Mouse (Mus musculus): ENCODE data around the gene Zbtb8b. TPM values are rescaled to one million over a fixed set of nuclear protein-coding genes. Genes with fewer than 3 reads are reported as not detected.

Gene Zbtb8b
- total and polyA plus RNA-seq, 2 experiments from 2014 or later, result 14.3 to 14.5 TPM

GRCm38 (mm10) chr4:129456126-129456525 is 15.5 kb upstream of the Zbtb8b start:
- ATAC-seq (ENCODE audit: low FRiP score) (no peak), DNase-seq (ENCODE audit: low spot score) (no peak)
- H3K4me1 ChIP-seq (ENCODE audit: insufficient read depth, low read length), result no peaks in the 10 kb centered on the region
- no peak overlapping the region for H3K9ac ChIP-seq (replicated peaks; ENCODE audit: low read length, poor library complexity, severe bottlenecking)
- H3K9me3 ChIP-seq (ENCODE audit: low read length), result no peaks in the 10 kb centered on the region
- no peaks in the 10 kb centered on the region for H3K36me3 ChIP-seq (ENCODE audit: insufficient read depth, low read length)
- no peak overlapping the region for H3K4me3 ChIP-seq (ENCODE audit: low read depth, low read length)
- no peak overlapping the region for H3K27ac ChIP-seq (ENCODE audit: low read depth, low read length)
- 43% methylated on average over 5 of the region's 5 CpGs for WGBS
- no peak overlapping the region for H3K4me2 ChIP-seq (ENCODE audit: low read depth, low read length, poor library complexity, severe bottlenecking)
- no peak for TF ChIP-seq CTCF (IDR thresholded peaks at IDR 0.05)
- H3K27me3 ChIP-seq (ENCODE audit: insufficient read depth, low read length), result no peaks in the 10 kb centered on the region

- Histone ChIP-seq H3K9ac (replicated peaks; ENCODE audit: low read length, poor library complexity, severe bottlenecking) (0 out of 2 replicates have a peak overlapping the region, but pooled peaks have one; percentile 13), H3K36me3 (ENCODE audit: insufficient read depth, low read length) (no peaks in the 10 kb centered on the region), H3K27ac (ENCODE audit: low read depth, low read length) (no peak overlapping the region), H3K27me3 (ENCODE audit: insufficient read depth, low read length) (no peaks in the 10 kb centered on the region), H3K9me3 (ENCODE audit: low read length) (no peaks in the 10 kb centered on the region), H3K4me1 (ENCODE audit: insufficient read depth, low read length) (no peaks in the 10 kb centered on the region), H3K4me2 (ENCODE audit: low read depth, low read length, poor library complexity, severe bottlenecking) (no peak overlapping the region), H3K4me3 (ENCODE audit: low read depth, low read length) (no peak overlapping the region)
- peak; percentile 99 for TF ChIP-seq CTCF (IDR thresholded peaks at IDR 0.05)
- DNase-seq (ENCODE audit: low spot score), result peak; percentile 95
- peak; percentile 81 for ATAC-seq (ENCODE audit: low FRiP score)
- WGBS, result 0% methylated on average over 5 of the region's 5 CpGs
Observed at GRCm38 (mm10) chr4:129455265-129455664, 14.6 kb upstream of the Zbtb8b start.

- 88% methylated on average over 15 of the region's 15 CpGs for WGBS
- no peak for TF ChIP-seq CTCF (IDR thresholded peaks at IDR 0.05)
- ATAC-seq (ENCODE audit: low FRiP score), result no peak
Observed at GRCm38 (mm10) chr4:129451471-129452169, 11.0 kb upstream of the Zbtb8b start.

GRCm38 (mm10) chr4:129450851-129451250 is 10.2 kb upstream of the Zbtb8b start:
- ATAC-seq (ENCODE audit: low FRiP score), result no peak
- no peak overlapping the region for H3K4me2 ChIP-seq (ENCODE audit: low read depth, low read length, poor library complexity, severe bottlenecking)
- 70% methylated on average over 2 of the region's 2 CpGs for WGBS
- no peaks in the 10 kb centered on the region for H3K4me1 ChIP-seq (ENCODE audit: insufficient read depth, low read length)
- 0 out of 2 replicates have a peak, but pooled peaks have one; percentile 20 for TF ChIP-seq CTCF (IDR thresholded peaks at IDR 0.05)
- H3K9ac ChIP-seq (replicated peaks; ENCODE audit: low read length, poor library complexity, severe bottlenecking), result no peak overlapping the region
- no peaks in the 10 kb centered on the region for H3K27me3 ChIP-seq (ENCODE audit: insufficient read depth, low read length)
- no peak for DNase-seq (ENCODE audit: low spot score)
- no peak overlapping the region for H3K4me3 ChIP-seq (ENCODE audit: low read depth, low read length)
- H3K27ac ChIP-seq (ENCODE audit: low read depth, low read length), result no peak overlapping the region
- no peaks in the 10 kb centered on the region for H3K9me3 ChIP-seq (ENCODE audit: low read length)
- H3K36me3 ChIP-seq (ENCODE audit: insufficient read depth, low read length), result no peaks in the 10 kb centered on the region

More at GRCm38 (mm10) chr4:129451471-129452169, 11.0 kb upstream of the Zbtb8b start:
- H3K9ac ChIP-seq (replicated peaks; ENCODE audit: low read length, poor library complexity, severe bottlenecking), result no peak overlapping the region
- H3K9me3 ChIP-seq (ENCODE audit: low read length), result no peaks in the 10 kb centered on the region
- no peaks in the 10 kb centered on the region for H3K4me1 ChIP-seq (ENCODE audit: insufficient read depth, low read length)
- H3K36me3 ChIP-seq (ENCODE audit: insufficient read depth, low read length), result no peaks in the 10 kb centered on the region
- no peak overlapping the region for H3K4me2 ChIP-seq (ENCODE audit: low read depth, low read length, poor library complexity, severe bottlenecking)
- no peak for DNase-seq (ENCODE audit: low spot score)
- no peak overlapping the region for H3K4me3 ChIP-seq (ENCODE audit: low read depth, low read length)
- no peak overlapping the region for H3K27ac ChIP-seq (ENCODE audit: low read depth, low read length)
- no peaks in the 10 kb centered on the region for H3K27me3 ChIP-seq (ENCODE audit: insufficient read depth, low read length)

GRCm38 (mm10) chr4:129448713-129449112 is 8.1 kb upstream of the Zbtb8b start:
- Histone ChIP-seq H3K4me2 (ENCODE audit: low read depth, low read length, poor library complexity, severe bottlenecking) (no peak overlapping the region), H3K4me1 (ENCODE audit: insufficient read depth, low read length) (no peaks in the 10 kb centered on the region), H3K27me3 (ENCODE audit: insufficient read depth, low read length) (no peaks in the 10 kb centered on the region), H3K9ac (replicated peaks; ENCODE audit: low read length, poor library complexity, severe bottlenecking) (no peak overlapping the region), H3K9me3 (ENCODE audit: low read length) (no peaks in the 10 kb centered on the region), H3K4me3 (ENCODE audit: low read depth, low read length) (no peak overlapping the region), H3K27ac (ENCODE audit: low read depth, low read length) (no peak overlapping the region), H3K36me3 (ENCODE audit: insufficient read depth, low read length) (no peaks in the 10 kb centered on the region)
- 86% methylated on average over 6 of the region's 6 CpGs for WGBS
- DNase-seq (ENCODE audit: low spot score), result no peak
- no peak for TF ChIP-seq CTCF (IDR thresholded peaks at IDR 0.05)
- ATAC-seq (ENCODE audit: low FRiP score), result no peak

GRCm38 (mm10) chr4:129447778-129448563 is 7.3 kb upstream of the Zbtb8b start:
- Histone ChIP-seq H3K4me3 (ENCODE audit: low read depth, low read length) (no peak overlapping the region), H3K27me3 (ENCODE audit: insufficient read depth, low read length) (no peaks in the 10 kb centered on the region), H3K4me2 (ENCODE audit: low read depth, low read length, poor library complexity, severe bottlenecking) (no peak overlapping the region), H3K9me3 (ENCODE audit: low read length) (no peaks in the 10 kb centered on the region), H3K9ac (replicated peaks; ENCODE audit: low read length, poor library complexity, severe bottlenecking) (no peak overlapping the region), H3K4me1 (ENCODE audit: insufficient read depth, low read length) (no peaks in the 10 kb centered on the region), H3K36me3 (ENCODE audit: insufficient read depth, low read length) (no peaks in the 10 kb centered on the region), H3K27ac (ENCODE audit: low read depth, low read length) (no peak overlapping the region)
- DNase-seq (ENCODE audit: low spot score) (no peak), ATAC-seq (ENCODE audit: low FRiP score) (no peak)
- WGBS, result 77% methylated on average over 11 of the region's 11 CpGs
- no peak for TF ChIP-seq CTCF (IDR thresholded peaks at IDR 0.05)
